In genomic region chr2:132847581-132847980, GRCm38 (mm10) we compare ENCODE assay signal across 7 mouse cellular contexts. TPM values are rescaled to one million over a fixed set of nuclear protein-coding genes. Genes with fewer than 3 reads are reported as not detected.
A peak's percentile ranks its signal among the peaks of the same experiment; 100 is the strongest.
DNase-seq lines count a peak whose midpoint lies in the region; ATAC-seq lines count a peak whose summit lies in the region.

No protein-coding gene starts in this region.

- no peak overlapping the region for H3K27ac ChIP-seq in hindbrain, embryonic 13.5 days
- H3K27ac ChIP-seq in liver, embryonic 16.5 days (ENCODE audit: low read length), result no peak overlapping the region; the same call in 1 of the 2 replicates

- DNase-seq in cerebellum, postnatal 14 days, result peak; percentile 8 to 18
- no peak for DNase-seq in urinary bladder, adult 2 months (ENCODE audit: low spot score)
- no peak for DNase-seq in spleen, adult 12 weeks (ENCODE audit: low spot score)

- peaks cover 40% of the 10 kb centered on the region for H3K36me3 ChIP-seq in megakaryocyte, embryonic 14.5 days (replicated peaks; ENCODE audit: low read length)
- H3K36me3 ChIP-seq in hindbrain, embryonic 13.5 days, result peaks cover 26% of the 10 kb centered on the region
- H3K36me3 ChIP-seq in liver, embryonic 16.5 days (ENCODE audit: control insufficient read depth, insufficient read depth), result no peaks in the 10 kb centered on the region; the same call in 1 of the 2 replicates

- WGBS in hindbrain, embryonic 13.5 days, result 48% methylated on average over 7 of the region's 7 CpGs
- 28% methylated on average over 7 of the region's 7 CpGs for WGBS in liver, embryonic 16.5 days (ENCODE audit: insufficient replicate concordance)

- peak overlapping the region; percentile 99 for H3K4me3 ChIP-seq in megakaryocyte, embryonic 14.5 days (replicated peaks)
- H3K4me3 ChIP-seq in hindbrain, embryonic 13.5 days, result peak overlapping the region; percentile 92
- peak overlapping the region; percentile 78 for H3K4me3 ChIP-seq in liver, embryonic 16.5 days (ENCODE audit: low read depth, low read length)

- peak overlapping the region; percentile 85 for H3K9ac ChIP-seq in hindbrain, embryonic 13.5 days
- peak overlapping the region; percentile 85; the same call in 1 of the 2 replicates for H3K9ac ChIP-seq in liver, embryonic 16.5 days (ENCODE audit: low read depth, low read length)

- peaks cover 43% of the 10 kb centered on the region for H3K4me1 ChIP-seq in megakaryocyte, embryonic 14.5 days
- H3K4me1 ChIP-seq in hindbrain, embryonic 13.5 days (replicated peaks), result peaks cover 24% of the 10 kb centered on the region
- H3K4me1 ChIP-seq in liver, embryonic 16.5 days (ENCODE audit: control insufficient read depth, low read depth, low read length), result peaks cover 9% of the 10 kb centered on the region

- ATAC-seq in megakaryocyte, adult 5-6 weeks (ENCODE audit: poor library complexity, severe bottlenecking), result no peak
- ATAC-seq in hindbrain, embryonic 13.5 days (ENCODE audit: low FRiP score), result no peak
- ATAC-seq in liver, embryonic 16.5 days (ENCODE audit: low read depth), result no peak

- no peaks in the 10 kb centered on the region for H3K27me3 ChIP-seq in megakaryocyte, embryonic 14.5 days (replicated peaks)
- H3K27me3 ChIP-seq in hindbrain, embryonic 13.5 days, result no peaks in the 10 kb centered on the region
- H3K27me3 ChIP-seq in liver, embryonic 16.5 days (ENCODE audit: control insufficient read depth, insufficient read depth, low read depth, low read length), result no peaks in the 10 kb centered on the region

- H3K4me2 ChIP-seq in hindbrain, embryonic 13.5 days, result peak overlapping the region; percentile 63
- H3K4me2 ChIP-seq in liver, embryonic 16.5 days (ENCODE audit: low read depth, low read length), result peak overlapping the region; percentile 89

- H3K9me3 ChIP-seq in megakaryocyte, embryonic 14.5 days, result no peaks in the 10 kb centered on the region
- no peaks in the 10 kb centered on the region for H3K9me3 ChIP-seq in hindbrain, embryonic 13.5 days
- no peaks in the 10 kb centered on the region for H3K9me3 ChIP-seq in liver, embryonic 16.5 days (replicated peaks; ENCODE audit: control insufficient read depth, low read length)

RNA-seq across cellular contexts. Expression of gene Crls1, which starts 1.1 kb away (rescaled TPM):
- 38.6 and 39.3 TPM in 2 replicates for polyA plus RNA-seq in megakaryocyte, embryonic 14.5 days (2012; ENCODE audit: insufficient read depth, low replicate concordance)
- total RNA-seq in megakaryocyte, adult 5-6 weeks (2015), result 16.2 and 20.8 TPM in 2 replicates
- total RNA-seq in megakaryocyte, adult 5-6 weeks (2017), result 16.2 and 19.1 TPM in 2 replicates
- 9.2 and 9.3 TPM in 2 replicates for polyA plus RNA-seq in hindbrain, embryonic 13.5 days (2015; fragmentation: Nextera tagmentation; extraction: Ambion mirVana)
- 2.4 and 2.5 TPM in 2 replicates for polyA plus RNA-seq in liver, embryonic 16.5 days (2015; fragmentation: Nextera tagmentation; extraction: Ambion mirVana)
- 21.6 and 24.2 TPM in 2 replicates for polyA plus RNA-seq in urinary bladder, adult 2 months (2012; rRNA removed)

RNA-seq across cellular contexts. Expression of gene Mcm8, which starts 31.6 kb away (rescaled TPM):
- 1.6 and 3.6 TPM in 2 replicates for polyA plus RNA-seq in megakaryocyte, embryonic 14.5 days (2012; ENCODE audit: insufficient read depth, low replicate concordance)
- total RNA-seq in megakaryocyte, adult 5-6 weeks (2015), result 4.8 and 5.8 TPM in 2 replicates
- total RNA-seq in megakaryocyte, adult 5-6 weeks (2017), result 5.1 and 7.0 TPM in 2 replicates
- 5.8 and 6.7 TPM in 2 replicates for polyA plus RNA-seq in hindbrain, embryonic 13.5 days (2015; fragmentation: Nextera tagmentation; extraction: Ambion mirVana)
- 4.8 and 5.1 TPM in 2 replicates for polyA plus RNA-seq in liver, embryonic 16.5 days (2015; fragmentation: Nextera tagmentation; extraction: Ambion mirVana)
- polyA plus RNA-seq in urinary bladder, adult 2 months (2012; rRNA removed), result 2.7 and 2.8 TPM in 2 replicates

RNA-seq across cellular contexts. Expression of gene Trmt6, which starts 31.7 kb away (rescaled TPM):
- polyA plus RNA-seq in megakaryocyte, embryonic 14.5 days (2012; ENCODE audit: insufficient read depth, low replicate concordance), result 2.6 and 3.4 TPM in 2 replicates
- 14.8 and 16.8 TPM in 2 replicates for total RNA-seq in megakaryocyte, adult 5-6 weeks (2015)
- 14.9 and 15.1 TPM in 2 replicates for total RNA-seq in megakaryocyte, adult 5-6 weeks (2017)
- 25.6 and 26.5 TPM in 2 replicates for polyA plus RNA-seq in hindbrain, embryonic 13.5 days (2015; fragmentation: Nextera tagmentation; extraction: Ambion mirVana)
- polyA plus RNA-seq in liver, embryonic 16.5 days (2015; fragmentation: Nextera tagmentation; extraction: Ambion mirVana), result 10.3 and 10.9 TPM in 2 replicates
- polyA plus RNA-seq in urinary bladder, adult 2 months (2012; rRNA removed), result 15.8 and 16.3 TPM in 2 replicates

RNA-seq across cellular contexts. Expression of gene Lrrn4, which starts 33.1 kb away (rescaled TPM):
- polyA plus RNA-seq in megakaryocyte, embryonic 14.5 days (2012; ENCODE audit: insufficient read depth, low replicate concordance), result 0.07 TPM in 1 of 2 replicates, not detected in the other
- total RNA-seq in megakaryocyte, adult 5-6 weeks (2015), result 0.11 and 0.31 TPM in 2 replicates
- total RNA-seq in megakaryocyte, adult 5-6 weeks (2017), result 0.33 TPM in 1 of 2 replicates, not detected in the other
- polyA plus RNA-seq in hindbrain, embryonic 13.5 days (2015; fragmentation: Nextera tagmentation; extraction: Ambion mirVana), result 0.10 TPM in 1 of 2 replicates, not detected in the other
- polyA plus RNA-seq in liver, embryonic 16.5 days (2015; fragmentation: Nextera tagmentation; extraction: Ambion mirVana), result 0.88 and 0.90 TPM in 2 replicates
- 3.0 and 4.8 TPM in 2 replicates for polyA plus RNA-seq in urinary bladder, adult 2 months (2012; rRNA removed)

Comparison
In these comparisons a context has a peak if more than half of its experiments do, and no peak if none do; other contexts are left out.
1. DNase-seq: peak in cerebellum, postnatal 14 days (2 of 2); none in urinary bladder, adult 2 months (single experiment) and spleen, adult 12 weeks (single experiment).
2. Peak in every context shown above with its lines, with median percentiles within 50 percentile points of each other: H3K4me3 ChIP-seq.